Mouse (Mus musculus) gastrocnemius, postnatal 4 days (tissue): Measurements from ENCODE around the gene Hipk2. TPM values are rescaled to one million over a fixed set of nuclear protein-coding genes. Genes with fewer than 3 reads are reported as not detected.

Source experiments
- DNase-seq, 2 experiments: peaks; one replicate each; pipeline ENCODE4 v3.0.0; 2021 to 2022; ENCODE audit warnings: low spot score in 2 of 2, mixed read lengths in 2 of 2
- total RNA-seq, 2 experiments: library from RNA; stranded (reverse); gene quantifications; 2 replicates each; pipeline ENCODE4 v1.2.3; 2021

Gene Hipk2
- total RNA-seq, 2 experiments from 2014 or later, result 37.0 to 37.7 TPM

- no peak for DNase-seq
Measured at GRCm38 (mm10) chr6:38797548-38797947, 78.4 kb downstream of the Hipk2 start.

GRCm38 (mm10) chr6:38796993-38797392 is 79.0 kb downstream of the Hipk2 start:
- no peak for DNase-seq

GRCm38 (mm10) chr6:38796388-38796787 is 79.6 kb downstream of the Hipk2 start:
- no peak for DNase-seq

GRCm38 (mm10) chr6:38795096-38795816 is 80.7 kb downstream of the Hipk2 start:
- no peak for DNase-seq

- DNase-seq, result no peak
Measured at GRCm38 (mm10) chr6:38792966-38793365, 83.0 kb downstream of the Hipk2 start.

GRCm38 (mm10) chr6:38789221-38789810 is 86.6 kb downstream of the Hipk2 start:
- no peak for DNase-seq

- DNase-seq, result no peak
Measured at GRCm38 (mm10) chr6:38787811-38788509, 88.0 kb downstream of the Hipk2 start.

GRCm38 (mm10) chr6:38787134-38787533 is 88.8 kb downstream of the Hipk2 start:
- no peak for DNase-seq

GRCm38 (mm10) chr6:38785747-38786146 is 90.2 kb downstream of the Hipk2 start:
- no peak for DNase-seq

GRCm38 (mm10) chr6:38779411-38779810 is 96.6 kb downstream of the Hipk2 start:
- no peak for DNase-seq

- no peak for DNase-seq
Measured at GRCm38 (mm10) chr6:38778887-38779286, 97.1 kb downstream of the Hipk2 start.

GRCm38 (mm10) chr6:38776000-38776584 is 99.9 kb downstream of the Hipk2 start:
- DNase-seq, result no peak

- no peak for DNase-seq
Measured at GRCm38 (mm10) chr6:38772836-38773518, 103.0 kb downstream of the Hipk2 start.

- DNase-seq, result no peak
Measured at GRCm38 (mm10) chr6:38771061-38771667, 104.8 kb downstream of the Hipk2 start.

GRCm38 (mm10) chr6:38769627-38770026 is 106.3 kb downstream of the Hipk2 start:
- no peak for DNase-seq

- DNase-seq, result no peak
Measured at GRCm38 (mm10) chr6:38762588-38763265, 113.2 kb downstream of the Hipk2 start.

GRCm38 (mm10) chr6:38762006-38762405 is 114.0 kb downstream of the Hipk2 start:
- DNase-seq, result no peak

- no peak for DNase-seq
Measured at GRCm38 (mm10) chr6:38760911-38761706, 114.9 kb downstream of the Hipk2 start.

- DNase-seq, result no peak
Measured at GRCm38 (mm10) chr6:38759922-38760620, 115.9 kb downstream of the Hipk2 start.
